Mouse (Mus musculus): Measurements from ENCODE around the gene Pard6a.
A peak's percentile ranks its signal among the peaks of the same experiment; 100 is the strongest.

The Pard6a gene

DNA sequence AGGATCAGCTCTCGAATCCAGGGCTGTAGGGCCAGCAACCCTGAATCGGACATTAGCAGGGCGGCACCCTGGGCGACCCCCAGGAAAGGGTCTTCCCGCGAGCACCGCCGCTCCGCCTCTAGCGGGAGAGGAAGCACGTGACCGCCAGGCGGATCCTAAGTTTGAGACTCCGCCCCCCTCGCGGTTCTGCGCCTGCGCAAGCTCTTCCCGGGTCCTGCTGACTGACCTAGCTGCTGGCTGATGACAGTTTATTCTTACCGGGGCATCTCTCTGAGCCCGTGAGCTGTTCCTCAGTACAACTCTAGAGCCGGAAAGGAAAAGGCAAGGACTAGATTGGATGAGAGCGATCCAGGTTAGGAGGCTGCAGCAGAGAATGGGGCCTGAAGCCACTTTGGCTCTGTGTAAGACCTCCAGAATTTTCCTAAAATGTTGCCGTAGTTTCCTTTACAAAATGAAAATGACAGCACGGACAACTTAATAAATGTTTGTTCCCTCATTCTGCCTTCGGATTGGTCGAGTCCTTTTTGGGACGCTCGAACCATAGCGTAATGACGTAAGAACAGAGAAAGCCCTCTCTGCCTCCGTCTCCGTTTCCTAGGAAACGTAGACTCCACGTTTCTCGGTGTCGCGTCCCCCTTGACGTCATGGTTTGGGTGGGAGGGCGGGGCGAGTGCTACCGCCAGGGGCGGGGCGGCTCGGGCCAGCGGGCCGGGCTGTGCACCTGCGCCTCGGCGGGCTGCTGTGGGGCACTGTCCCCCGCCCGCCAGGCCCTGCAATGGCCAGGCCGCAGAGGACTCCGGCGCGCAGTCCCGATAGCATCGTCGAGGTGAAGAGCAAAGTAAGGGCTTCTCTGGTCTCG, at the start of gene Pard6a, which contains the start of gene Acd:
Pard6a (plus strand) TSS at position 183 of the 859 bp plus-strand sequence.
Acd (minus strand) TSS at position 137 of the 859 bp plus-strand sequence.
- peak; percentile 89 for DNase-seq (ENCODE audit: low read depth)

DNA sequence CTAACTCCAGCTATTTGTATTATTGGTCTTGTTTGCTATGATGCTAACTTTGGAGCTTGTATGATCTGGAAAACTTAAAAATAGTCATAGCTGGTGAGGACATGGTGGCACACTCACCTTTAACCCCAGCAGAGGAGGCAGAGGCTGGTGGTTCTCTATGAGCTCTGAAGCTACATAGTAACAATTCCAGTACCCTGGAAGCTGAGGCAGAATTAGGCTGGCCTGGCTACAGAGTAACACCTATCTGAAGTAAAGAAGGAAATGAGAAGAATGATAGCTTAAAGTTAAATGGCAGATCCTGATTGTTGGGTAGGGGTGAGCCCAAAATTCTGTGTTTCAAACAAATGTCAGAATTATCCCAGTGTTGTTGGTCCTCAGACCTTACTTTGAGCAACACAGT, 43.3 kb upstream of the Pard6a start:
- DNase-seq (ENCODE audit: low read depth): no peak

- DNase-seq (ENCODE audit: low read depth): no peak
These were observed 39.8 kb upstream of the Pard6a start for GRCm38 (mm10) chr8:105661167-105661566.

- DNase-seq (ENCODE audit: low read depth): no peak
These were observed 23.1 kb upstream of the Pard6a start for GRCm38 (mm10) chr8:105677891-105678290.

DNA sequence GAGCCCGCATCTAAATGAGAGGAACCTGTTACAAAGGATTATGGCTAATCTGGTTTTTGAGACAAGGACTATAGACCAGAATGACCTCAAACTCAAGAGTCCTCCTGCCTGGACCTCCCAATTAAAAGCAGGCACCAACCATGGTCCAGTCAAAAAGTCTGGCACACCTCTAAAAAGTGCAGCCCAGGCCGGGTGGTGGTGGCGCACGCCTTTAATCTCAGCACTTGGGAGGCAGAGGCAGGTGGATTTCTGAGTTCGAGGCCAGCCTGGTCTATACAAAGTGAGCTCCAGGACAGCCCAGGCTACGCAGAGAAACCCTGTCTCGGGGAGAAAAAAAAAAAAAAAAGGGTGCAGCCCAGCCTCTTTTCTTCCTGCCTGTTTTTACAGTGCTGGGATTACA, 15.6 kb upstream of the Pard6a start:
- no peak for DNase-seq (ENCODE audit: low read depth)

DNA sequence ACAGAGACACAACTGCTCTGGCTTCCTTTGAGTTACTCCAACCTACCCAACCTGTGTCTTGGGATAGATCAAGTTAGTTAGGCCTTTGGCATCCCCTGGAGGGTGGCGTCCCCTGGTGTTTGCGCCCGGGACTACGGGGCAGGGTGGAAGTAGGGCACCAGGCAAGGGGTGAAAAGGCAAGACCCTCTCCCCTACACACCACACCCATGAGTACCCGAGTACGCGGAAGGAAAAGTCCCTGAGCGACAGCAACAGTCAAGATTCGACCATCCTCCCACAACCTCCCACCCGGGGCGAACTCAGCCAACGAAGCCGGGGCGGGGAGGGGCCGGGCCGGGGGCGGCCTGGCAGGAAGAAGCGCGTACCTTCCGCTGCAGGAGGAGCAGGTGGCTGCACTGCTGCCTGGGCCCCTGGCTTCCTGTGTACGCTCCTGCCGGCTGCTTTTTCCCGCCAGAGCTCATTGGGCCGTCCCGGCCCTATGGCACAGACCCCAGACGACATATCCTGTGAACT, 15.1 kb upstream of the Pard6a start, which contains the start of gene Carmil2:
Carmil2 (plus strand) TSS at position 479 of the 513 bp plus-strand sequence.
- peak; percentile 62 for DNase-seq (ENCODE audit: low read depth)

DNA sequence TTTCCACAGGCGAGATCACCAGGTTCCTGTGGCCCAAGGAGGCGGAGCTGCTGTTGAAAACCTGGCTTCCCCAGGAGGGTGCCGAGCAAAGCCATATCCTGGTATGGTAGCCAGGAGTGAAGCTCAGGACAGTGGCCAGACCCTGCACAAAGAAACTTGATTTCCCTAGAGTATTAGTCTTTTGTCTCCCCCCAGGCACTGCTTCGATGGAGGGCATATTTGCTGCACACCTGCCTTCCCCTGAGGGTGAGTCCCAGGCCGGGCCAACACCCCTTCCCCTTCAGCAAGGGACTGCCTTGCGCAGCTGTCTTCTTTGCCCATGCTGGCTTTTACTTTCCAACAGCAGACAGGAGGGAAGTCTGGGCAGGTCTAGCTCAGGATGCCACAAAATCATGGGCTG, 14.4 kb upstream of the Pard6a start:
- DNase-seq (ENCODE audit: low read depth): no peak

- DNase-seq (ENCODE audit: low read depth): no peak
These were observed 13.4 kb upstream of the Pard6a start for GRCm38 (mm10) chr8:105687512-105687911.

DNA sequence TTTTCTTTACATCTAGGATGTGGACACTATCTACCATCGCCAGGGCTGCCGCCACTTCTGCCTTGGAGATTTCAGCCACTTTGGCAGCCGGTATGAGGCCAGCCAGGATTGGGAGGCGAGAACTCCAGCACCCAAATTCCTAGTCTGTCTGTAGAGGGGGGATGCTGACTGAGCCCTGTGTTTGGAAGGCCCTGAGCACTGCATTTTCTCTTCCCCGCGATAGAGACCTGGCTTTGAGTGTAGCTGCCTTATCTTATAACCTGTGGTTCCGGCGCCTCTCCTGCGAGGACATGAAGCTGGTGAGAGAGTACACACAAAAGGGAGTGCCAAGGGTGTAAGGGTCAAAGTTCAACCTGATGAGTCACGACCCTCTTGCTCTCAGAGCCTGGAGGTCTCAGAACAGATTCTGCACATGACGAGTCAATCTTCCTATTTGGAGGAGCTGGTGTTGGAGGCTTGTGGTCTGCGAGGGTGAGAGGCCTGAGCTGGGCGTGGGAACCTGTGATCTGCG, 12.7 kb upstream of the Pard6a start:
- no peak for DNase-seq (ENCODE audit: low read depth)

GRCm38 (mm10) chr8:105689256-105689982, 11.5 kb upstream of the Pard6a start:
- DNase-seq (ENCODE audit: low read depth): no peak

DNA sequence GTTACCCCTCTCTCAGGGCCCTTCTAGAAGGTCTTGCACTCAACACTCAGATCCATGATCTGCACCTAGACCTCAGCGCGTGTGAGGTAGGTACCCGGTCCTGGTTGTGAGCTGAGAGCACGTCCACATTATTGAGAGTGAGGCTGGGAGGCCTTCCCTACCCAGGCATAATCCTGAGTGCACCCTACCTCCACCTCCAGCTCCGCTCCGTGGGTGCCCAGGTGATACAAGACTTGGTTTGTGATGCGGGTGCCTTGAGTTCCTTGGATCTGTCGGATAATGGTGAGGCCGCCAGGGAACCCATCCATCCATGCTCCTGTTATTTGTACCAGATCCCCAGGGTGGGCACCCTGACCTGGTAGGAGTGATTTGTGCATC, 11.0 kb upstream of the Pard6a start:
- no peak for DNase-seq (ENCODE audit: low read depth)

GRCm38 (mm10) chr8:105690978-105691377, 10.0 kb upstream of the Pard6a start:
- no peak for DNase-seq (ENCODE audit: low read depth)

- no peak for DNase-seq (ENCODE audit: low read depth)
These were observed 8.3 kb upstream of the Pard6a start for GRCm38 (mm10) chr8:105692449-105693182.

DNA sequence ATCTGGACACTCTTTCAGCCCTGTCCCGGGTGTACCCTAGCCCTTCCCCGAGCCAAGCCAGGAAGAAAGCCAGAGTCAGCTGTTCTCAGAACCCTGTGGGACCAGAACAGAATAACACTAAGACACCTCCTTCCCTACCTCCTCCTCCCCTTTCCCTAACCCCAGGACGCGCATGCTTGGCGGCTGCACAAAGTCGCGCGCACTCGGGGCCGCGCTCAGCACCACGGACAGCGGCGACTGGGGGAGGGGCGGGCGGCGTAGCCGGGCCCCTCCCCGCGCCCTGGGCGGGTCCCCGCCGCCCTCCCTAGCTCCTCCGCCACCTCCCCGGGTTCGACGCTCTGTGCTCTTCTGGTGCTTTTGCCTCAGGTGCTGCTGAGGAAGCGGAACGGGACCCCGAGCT, 7.3 kb upstream of the Pard6a start:
- peak; percentile 39 for DNase-seq (ENCODE audit: low read depth)

- no peak for DNase-seq (ENCODE audit: low read depth)
These were observed 6.7 kb upstream of the Pard6a start for GRCm38 (mm10) chr8:105694051-105694799.

GRCm38 (mm10) chr8:105695080-105695780, 5.7 kb upstream of the Pard6a start:
- no peak for DNase-seq (ENCODE audit: low read depth)

DNA sequence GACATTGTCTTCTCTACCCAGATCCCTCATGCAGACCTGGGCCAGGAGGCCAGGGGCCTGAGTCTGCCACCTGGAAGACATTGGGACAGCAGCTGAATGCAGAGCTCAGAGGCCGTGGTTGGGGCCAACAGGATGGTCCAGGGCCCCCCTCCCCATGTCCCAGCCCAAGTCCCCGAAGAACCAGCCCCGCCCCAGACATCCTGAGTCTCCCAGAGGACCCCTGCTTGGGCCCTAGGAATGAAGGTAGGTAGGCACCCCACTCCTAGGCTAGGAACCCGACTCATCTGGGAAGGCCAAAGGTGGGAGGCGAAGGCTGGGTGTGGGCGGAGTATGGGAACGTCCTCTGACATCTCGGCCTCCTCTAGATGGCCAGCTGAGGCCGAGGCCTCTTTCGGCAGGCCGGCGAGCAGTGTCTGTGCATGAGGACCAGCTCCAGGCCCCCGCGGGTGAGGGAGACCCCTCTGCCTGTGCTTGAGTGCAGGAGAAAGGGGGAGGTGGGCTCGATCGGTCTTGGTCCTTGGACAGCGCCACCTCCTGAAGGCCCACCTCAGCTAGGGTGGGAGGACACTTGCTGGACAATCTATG, 3.7 kb upstream of the Pard6a start:
- no peak for DNase-seq (ENCODE audit: low read depth)

GRCm38 (mm10) chr8:105698734-105699133, 2.2 kb upstream of the Pard6a start:
- no peak for DNase-seq (ENCODE audit: low read depth)

DNA sequence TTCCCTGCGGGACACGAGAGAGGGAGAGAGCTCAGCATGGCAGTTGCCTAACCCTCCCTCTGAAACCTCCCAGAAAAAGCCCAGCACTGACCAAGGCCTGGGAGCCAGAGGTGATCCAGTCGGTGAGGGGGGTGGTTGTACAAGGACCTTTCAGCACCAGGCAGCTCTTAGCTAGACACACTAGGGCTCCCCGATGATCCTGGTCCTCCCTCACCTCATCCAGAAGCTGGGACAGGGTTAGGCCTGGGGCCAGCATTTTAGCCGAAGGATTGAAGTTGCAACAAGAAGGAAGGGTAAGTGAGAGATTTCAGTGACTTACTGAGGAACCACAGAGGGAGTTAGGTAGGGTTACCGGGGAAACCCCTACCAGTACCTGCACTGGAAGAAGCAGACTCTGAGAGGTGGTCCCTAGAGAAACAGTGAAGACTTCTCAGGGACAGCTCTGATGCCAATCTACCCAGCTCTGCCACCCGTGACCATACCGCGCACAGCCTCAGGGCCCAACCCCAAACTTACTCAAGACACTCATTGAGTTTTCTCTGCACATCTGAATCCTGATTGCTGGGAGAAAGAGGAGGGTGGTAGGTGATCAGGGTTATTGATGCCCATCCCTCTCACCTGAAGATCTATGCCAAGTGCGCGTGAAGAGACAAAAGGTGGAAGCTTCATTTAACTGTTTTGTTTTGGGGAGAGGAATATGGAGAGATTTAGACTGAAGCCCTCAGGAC, 1.3 kb upstream of the Pard6a start:
- DNase-seq (ENCODE audit: low read depth): no peak

GRCm38 (mm10) chr8:105700566-105700965, 382 bp upstream of the Pard6a start:
- peak; percentile 47 for DNase-seq (ENCODE audit: low read depth)

All from c-Kit-positive CD71-negative TER-119-negative erythroid progenitor cells, embryonic 14.5 days (primary cell).